15 mouse cellular contexts compared by ENCODE assay signal in genomic region chr1:54584588-54585277, GRCm38 (mm10). TPM values are rescaled to one million over a fixed set of nuclear protein-coding genes. Genes with fewer than 3 reads are reported as not detected.
DNase-seq lines count a peak whose midpoint lies in the region; ATAC-seq lines count a peak whose summit lies in the region.
"Had no signal": no experiment of that assay in that cellular context is flagged by ENCODE, and none has a peak within 500 bp of the region (broad histone marks: within the 10 kb centered on the region; RNA-seq: fewer than 3 reads in every experiment).

No protein-coding gene starts in this region.

- intact Hi-C loops in heart, postnatal 14 days (cut with DNase I): no loop called here
- intact Hi-C loops in left cerebral cortex, postnatal 4 days (cut with DNase I): no loop called here

- H3K27me3 ChIP-seq in forebrain, embryonic 15.5 days: no peaks in the 10 kb centered on the region
- H3K27me3 ChIP-seq: embryonic facial prominence, embryonic 12.5 days; liver, embryonic 15.5 days had no signal

- no peak overlapping the region for H3K27ac ChIP-seq in forebrain, embryonic 15.5 days (replicated peaks)
- H3K27ac ChIP-seq: embryonic facial prominence, embryonic 12.5 days; gastrocnemius, adult 2 months had no signal

- peak; percentile 15 for DNase-seq in layer of hippocampus, adult 11-12 months (ENCODE audit: low spot score)
- DNase-seq in layer of hippocampus, postnatal 36 days: no peak
- peak; percentile 18 to 26 for DNase-seq in urinary bladder, postnatal 36 days (ENCODE audit: low spot score in 2 of 2)
- no peak for DNase-seq in urinary bladder, postnatal 4 days (ENCODE audit: low spot score in 2 of 2)
- DNase-seq in heart, postnatal 14 days: no peak
- no peak for DNase-seq in embryo, embryonic 10.5 days (ENCODE audit: low spot score)
- no peak for DNase-seq in left cerebral cortex, postnatal 4 days
- DNase-seq: adrenal gland, adult 8-10 months; cerebellum, adult 18-20 months; gastrocnemius, adult 2 months had no signal

- 45% methylated on average over 2 of the region's 2 CpGs for WGBS in forebrain, embryonic 15.5 days

- peak; percentile 25; the same call in 1 of the 2 replicates for ATAC-seq in forebrain, embryonic 15.5 days (replicated peaks)
- ATAC-seq: intestine, embryonic 16.5 days had no signal

- no peak overlapping the region for H3K9ac ChIP-seq in forebrain, embryonic 15.5 days (replicated peaks)
- H3K9ac ChIP-seq: embryonic facial prominence, embryonic 12.5 days; liver, embryonic 15.5 days had no signal

- H3K4me3 ChIP-seq in forebrain, embryonic 15.5 days: no peak overlapping the region
- H3K4me3 ChIP-seq: embryonic facial prominence, embryonic 12.5 days; gastrocnemius, adult 2 months; liver, embryonic 15.5 days had no signal

- no peaks in the 10 kb centered on the region for H3K36me3 ChIP-seq in forebrain, embryonic 15.5 days
- H3K36me3 ChIP-seq: embryonic facial prominence, embryonic 12.5 days; liver, embryonic 15.5 days had no signal

- no peak overlapping the region for H3K4me2 ChIP-seq in forebrain, embryonic 15.5 days (replicated peaks)
- H3K4me2 ChIP-seq: embryonic facial prominence, embryonic 12.5 days; liver, embryonic 15.5 days had no signal

- no peaks in the 10 kb centered on the region for H3K9me3 ChIP-seq in forebrain, embryonic 15.5 days
- H3K9me3 ChIP-seq: embryonic facial prominence, embryonic 12.5 days; liver, embryonic 15.5 days; megakaryocyte, embryonic 14.5 days had no signal

- H3K4me1 ChIP-seq in forebrain, embryonic 15.5 days: peaks cover 15% of the 10 kb centered on the region
- H3K4me1 ChIP-seq: embryonic facial prominence, embryonic 12.5 days; liver, embryonic 15.5 days had no signal

RNA-seq across cellular contexts. Expression of gene Pgap1, which starts 27.2 kb away (rescaled TPM):
- total RNA-seq in layer of hippocampus, postnatal 36 days (2021): 10 to 100 TPM; 19.4 to 19.6 TPM
- polyA plus RNA-seq in forebrain, embryonic 15.5 days (2015; fragmentation: Nextera tagmentation; extraction: Ambion mirVana): 28.1 and 30.4 TPM in 2 replicates
- total RNA-seq in heart, postnatal 14 days (2021): 1 to 10 TPM; 5.9 to 6.0 TPM
- 10 to 100 TPM; 70.2 to 72.6 TPM for total RNA-seq in left cerebral cortex, postnatal 4 days (2021)

Comparison
In these comparisons a context has a peak if more than half of its experiments do, and no peak if none do; other contexts are left out.
1. DNase-seq: peak in layer of hippocampus, adult 11-12 months (single experiment) and urinary bladder, postnatal 36 days (2 of 2); none in layer of hippocampus, postnatal 36 days (0 of 2), urinary bladder, postnatal 4 days (0 of 2), heart, postnatal 14 days (0 of 2), embryo, embryonic 10.5 days (single experiment) and left cerebral cortex, postnatal 4 days (single experiment).